Mouse (Mus musculus) MEL (cell line): ENCODE results near the gene Erbb4. TPM values are rescaled to one million over a fixed set of nuclear protein-coding genes. Genes with fewer than 3 reads are reported as not detected.

Experiments used
- DNase-seq: peaks from one replicate; pipeline ENCODE4 v3.0.0; 2011; ENCODE audit warnings: low read depth, low spot score
- H3K27ac ChIP-seq: 2 replicates; pipeline ENCODE4 v1.5.1; 2012; ENCODE audit warnings: low read depth, mild to moderate bottlenecking, control low read depth, low read length, moderate library complexity; ENCODE audit not compliant: control insufficient read depth
- H3K27me3 ChIP-seq, 2 experiments: fragments of 150-350 bp in 1 of 2; sonication (generic) in 1 of 2; 2 replicates each; pipeline ENCODE4 v1.6.1; 2012; ENCODE audit warnings: low read length in 2 of 2, mild to moderate bottlenecking in 2 of 2, improper control_type of control experiment in 1 of 2, moderate library complexity in 1 of 2; ENCODE audit not compliant: insufficient read depth in 2 of 2, control insufficient read depth in 1 of 2
- H3K36me3 ChIP-seq, 2 experiments: 2 replicates each; pipeline ENCODE4 v1.6.1; 2012 to 2014; ENCODE audit warnings: low read length in 2 of 2, improper control_type of control experiment in 1 of 2, inconsistent platforms in 1 of 2, mild to moderate bottlenecking in 1 of 2; ENCODE audit not compliant: insufficient read depth in 2 of 2, control insufficient read depth in 1 of 2
- H3K4me1 ChIP-seq, 2 experiments: fragments of 150-350 bp in 1 of 2; sonication (generic) in 1 of 2; 2 replicates each; pipeline ENCODE4 v1.6.1; 2012; ENCODE audit warnings: low read length in 2 of 2, improper control_type of control experiment in 1 of 2, mild to moderate bottlenecking in 1 of 2; ENCODE audit not compliant: insufficient read depth in 2 of 2, control insufficient read depth in 1 of 2
- H3K4me3 ChIP-seq, 2 experiments: fragments of 150-350 bp in 1 of 2; sonication (generic) in 1 of 2; 2 replicates each; pipeline ENCODE4 v1.5.1; 2012; ENCODE audit warnings: low read depth in 2 of 2, low read length in 2 of 2, mild to moderate bottlenecking in 2 of 2, moderate library complexity in 2 of 2, control low read depth in 1 of 2, improper control_type of control experiment in 1 of 2; ENCODE audit not compliant: control insufficient read depth in 1 of 2, insufficient read depth in 1 of 2
- H3K79me2 ChIP-seq: 2 replicates; pipeline ENCODE4 v1.6.1; 2012; ENCODE audit warnings: mild to moderate bottlenecking, low read length, moderate library complexity; ENCODE audit not compliant: control insufficient read depth, poor library complexity, insufficient read depth
- H3K9ac ChIP-seq: 2 replicates; pipeline ENCODE4 v1.6.1; 2012; ENCODE audit warnings: low read depth, mild to moderate bottlenecking, control low read depth, low read length, moderate library complexity; ENCODE audit not compliant: control insufficient read depth, poor library complexity, severe bottlenecking
- H3K9me3 ChIP-seq: fragments of 150-350 bp; sonication (generic); replicated peaks from 2 replicates; pipeline ENCODE4 v1.6.1; 2012; ENCODE audit warnings: mild to moderate bottlenecking, low read length, improper control_type of control experiment, moderate library complexity; ENCODE audit not compliant: insufficient read depth
- BHLHE40 ChIP-seq: IDR thresholded peaks from 2 replicates; pipeline ENCODE4 v1.6.1; 2012; ENCODE audit warnings: low read depth, mild to moderate bottlenecking, inconsistent platforms, low read length, improper control_type of control experiment, borderline replicate concordance
- CHD1 ChIP-seq: IDR thresholded peaks from 2 replicates; pipeline ENCODE4 v1.6.1; 2012; ENCODE audit warnings: low read depth, mild to moderate bottlenecking, inconsistent platforms, low read length, improper control_type of control experiment
- CTCF ChIP-seq, 3 experiments: IDR thresholded peaks in 2 of 3; conservative IDR thresholded peaks in 1 of 3; 2 replicates each; pipeline ENCODE4 v1.5.1; 2011 to 2012; ENCODE audit warnings: low read length in 3 of 3, low read depth in 2 of 3, mild to moderate bottlenecking in 2 of 3, improper control_type of control experiment in 1 of 3, inconsistent platforms in 1 of 3, mixed read lengths in 1 of 3, moderate library complexity in 1 of 3; ENCODE audit not compliant: control insufficient read depth in 1 of 3, insufficient read depth in 1 of 3, poor library complexity in 1 of 3, severe bottlenecking in 1 of 3
- E2F4 ChIP-seq: IDR thresholded peaks from 2 replicates; pipeline ENCODE4 v1.6.1; 2011; ENCODE audit warnings: low read depth, low read length, improper control_type of control experiment, borderline replicate concordance
- ELF1 ChIP-seq: IDR thresholded peaks from 2 replicates; pipeline ENCODE4 v1.6.1; 2014; ENCODE audit warnings: low read depth, mild to moderate bottlenecking, inconsistent platforms, low read length, improper control_type of control experiment, moderate library complexity
- MAX ChIP-seq: IDR thresholded peaks from 2 replicates; pipeline ENCODE4 v1.6.1; 2011; ENCODE audit warnings: low read length, improper control_type of control experiment
- MAZ ChIP-seq: IDR thresholded peaks from 2 replicates; pipeline ENCODE4 v1.6.1; 2012; ENCODE audit warnings: low read depth, mild to moderate bottlenecking, inconsistent platforms, low read length, improper control_type of control experiment
- MXI1 ChIP-seq: IDR thresholded peaks from 2 replicates; pipeline ENCODE4 v1.6.1; 2011; ENCODE audit warnings: mild to moderate bottlenecking, low read depth, low read length, improper control_type of control experiment
- MYB ChIP-seq: IDR thresholded peaks from 2 replicates; pipeline ENCODE4 v1.6.1; 2011; ENCODE audit warnings: mild to moderate bottlenecking, low read depth, low read length, improper control_type of control experiment
- NELFE ChIP-seq: IDR thresholded peaks from 2 replicates; pipeline ENCODE4 v1.6.1; 2011; ENCODE audit warnings: low read depth, low read length, improper control_type of control experiment
- POLR2A ChIP-seq, 2 experiments: IDR thresholded peaks; 2 replicates each; pipeline ENCODE4 v1.6.1; 2011 to 2012; ENCODE audit warnings: low read length in 2 of 2, mild to moderate bottlenecking in 2 of 2, control low read depth in 1 of 2, improper control_type of control experiment in 1 of 2, low read depth in 1 of 2, moderate library complexity in 1 of 2; ENCODE audit not compliant: control insufficient read depth in 1 of 2, insufficient read depth in 1 of 2, poor library complexity in 1 of 2
- POLR2AphosphoS2 ChIP-seq: IDR thresholded peaks from 2 replicates; pipeline ENCODE4 v1.6.1; 2011; ENCODE audit warnings: low read length, improper control_type of control experiment
- RAD21 ChIP-seq: IDR thresholded peaks from 2 replicates; pipeline ENCODE4 v1.6.1; 2011; ENCODE audit warnings: mild to moderate bottlenecking, low read depth, low read length, improper control_type of control experiment
- RCOR1 ChIP-seq: IDR thresholded peaks from 2 replicates; pipeline ENCODE4 v1.6.1; 2012; ENCODE audit warnings: low read depth, mild to moderate bottlenecking, inconsistent platforms, low read length, improper control_type of control experiment
- SIN3A ChIP-seq: IDR thresholded peaks from 2 replicates; pipeline ENCODE4 v1.6.1; 2012; ENCODE audit warnings: low read length, improper control_type of control experiment, inconsistent platforms
- SMC3 ChIP-seq: IDR thresholded peaks from 2 replicates; pipeline ENCODE4 v1.6.1; 2011; ENCODE audit warnings: low read depth, low read length, improper control_type of control experiment
- UBTF ChIP-seq: IDR thresholded peaks from 2 replicates; pipeline ENCODE4 v1.6.1; 2012; ENCODE audit warnings: low read depth, mild to moderate bottlenecking, inconsistent platforms, low read length, improper control_type of control experiment, moderate library complexity, borderline replicate concordance; ENCODE audit not compliant: insufficient read depth
- ZC3H11A ChIP-seq: IDR thresholded peaks from 2 replicates; pipeline ENCODE4 v1.6.1; 2012; ENCODE audit warnings: low read depth, mild to moderate bottlenecking, inconsistent platforms, low read length, improper control_type of control experiment
- ZMIZ1 ChIP-seq: IDR thresholded peaks from 2 replicates; pipeline ENCODE4 v1.6.1; 2012; ENCODE audit warnings: low read depth, mild to moderate bottlenecking, inconsistent platforms, low read length, improper control_type of control experiment, moderate library complexity
- ZNF384 ChIP-seq: IDR thresholded peaks from 2 replicates; pipeline ENCODE4 v1.6.1; 2012; ENCODE audit warnings: low read depth, mild to moderate bottlenecking, inconsistent platforms, low read length, improper control_type of control experiment
- polyA plus RNA-seq, 2 experiments: library from polyadenylated mRNA; stranded (reverse) in 1 of 2; unstranded in 1 of 2; fragments of >175 nt in 1 of 2; fragments of >200 nt in 1 of 2; gene quantifications; 2 replicates each; pipeline versions ENCODE4 v1.2.1 to v1.2.4; 2012; ENCODE audit warnings: low replicate concordance in 2 of 2, low read depth in 1 of 2; ENCODE audit not compliant: insufficient read length in 2 of 2, insufficient read depth in 1 of 2, missing spikeins in 1 of 2
- total RNA-seq: library from RNA; depleted of rRNA; stranded (reverse); fragments of 300-350 nt; gene quantifications from 2 replicates; pipeline ENCODE4 v1.2.3, GENCODE M21; 2012

Erbb4 gene
- total and polyA plus RNA-seq, 3 experiments, result not detected

- Histone ChIP-seq H3K4me1 (no peaks in the 10 kb centered on the region), H3K4me3 (no peak overlapping the region), H3K9ac (no peak overlapping the region), H3K27ac (no peak overlapping the region), H3K36me3 (no peaks in the 10 kb centered on the region)
- no peak for DNase-seq
- TF ChIP-seq RCOR1 (no peak), SIN3A (no peak), E2F4 (no peak), NELFE (no peak), UBTF (no peak), ZNF384 (no peak), ZC3H11A (no peak), SMC3 (no peak), CHD1 (no peak), BHLHE40 (no peak), RAD21 (no peak), POLR2AphosphoS2 (no peak), MXI1 (no peak), ELF1 (no peak), CTCF (IDR thresholded peaks at IDR 0.05 in 2 of 3, conservative IDR thresholded peaks at IDR 0.05 in 1 of 3; ENCODE audit: control insufficient read depth in 1 of 3, insufficient read depth in 1 of 3, low read depth in 2 of 3, low read length in 3 of 3, poor library complexity in 1 of 3, severe bottlenecking in 1 of 3) (no peak), MAZ (no peak)
- TF ChIP-seq, all 39 proteins: peak for 0
- Histone ChIP-seq H3K79me2 (no peaks in the 10 kb centered on the region), H3K27me3 (no peaks in the 10 kb centered on the region), H3K9me3 (no peaks in the 10 kb centered on the region)
Observed at GRCm38 (mm10) chr1:68150572-68150971, 957.3 kb downstream of the Erbb4 start.

GRCm38 (mm10) chr1:68142562-68143350 is 965.1 kb downstream of the Erbb4 start:
- Histone ChIP-seq H3K27ac (no peak overlapping the region), H3K9ac (no peak overlapping the region), H3K36me3 (no peaks in the 10 kb centered on the region), H3K27me3 (no peaks in the 10 kb centered on the region), H3K4me3 (no peak overlapping the region), H3K4me1 (no peaks in the 10 kb centered on the region), H3K79me2 (no peaks in the 10 kb centered on the region), H3K9me3 (no peaks in the 10 kb centered on the region)
- no peak for TF ChIP-seq CTCF (IDR thresholded peaks at IDR 0.05 in 2 of 3, conservative IDR thresholded peaks at IDR 0.05 in 1 of 3; ENCODE audit: control insufficient read depth in 1 of 3, insufficient read depth in 1 of 3, low read depth in 2 of 3, low read length in 3 of 3, poor library complexity in 1 of 3, severe bottlenecking in 1 of 3)
- no peak for TF ChIP-seq ELF1
- TF ChIP-seq POLR2A (IDR thresholded peaks at IDR 0.05; ENCODE audit: control insufficient read depth in 1 of 2, insufficient read depth in 1 of 2, low read depth in 1 of 2, low read length in 2 of 2, poor library complexity in 1 of 2), result no peak
- no peak for TF ChIP-seq MYB
- TF ChIP-seq BHLHE40, result no peak
- no peak for TF ChIP-seq MAX
- TF ChIP-seq ZMIZ1, result no peak
- TF ChIP-seq POLR2AphosphoS2, result no peak
- DNase-seq, result no peak
